Mouse (Mus musculus) midbrain, postnatal 0 days (tissue): ENCODE measurements around the gene Nrtn. TPM values are rescaled to one million over a fixed set of nuclear protein-coding genes. Genes with fewer than 3 reads are reported as not detected.

Source experiments
- ATAC-seq: fragments of 200-750 bp; cut with Nextera tagmentation; 2 replicates; pipeline ENCODE4 v1.8.0; 2017; ENCODE audit warnings: moderate number of reproducible peaks, mild to moderate bottlenecking, moderate TSS enrichment, moderate library complexity; ENCODE audit not compliant: low FRiP score
- DNase-seq: peaks from one replicate; pipeline ENCODE4 v3.0.0-alpha.2; 2015; ENCODE audit warnings: low spot score
- H3K27ac ChIP-seq: fragments of 300-500 bp; sonication (generic); 2 replicates; pipeline ENCODE4 v1.5.1; 2014; ENCODE audit warnings: low read depth, mild to moderate bottlenecking, low read length, mixed read lengths
- H3K27me3 ChIP-seq: fragments of 300-500 bp; sonication (generic); 2 replicates; pipeline ENCODE4 v1.6.1; 2014; ENCODE audit warnings: low read length, control low read depth, mixed read lengths; ENCODE audit not compliant: insufficient read depth
- H3K36me3 ChIP-seq: fragments of 300-500 bp; sonication (generic); 2 replicates; pipeline ENCODE4 v1.6.1; 2014; ENCODE audit warnings: low read length, control low read depth, mixed read lengths; ENCODE audit not compliant: insufficient read depth
- H3K4me1 ChIP-seq: fragments of 300-500 bp; sonication (generic); 2 replicates; pipeline ENCODE4 v1.6.1; 2014; ENCODE audit warnings: mild to moderate bottlenecking, control low read depth, antibody characterized with exemption, low read length, mixed read lengths; ENCODE audit not compliant: insufficient read depth
- H3K4me2 ChIP-seq: fragments of 300-500 bp; sonication (generic); 2 replicates; pipeline ENCODE4 v1.6.1; 2014; ENCODE audit warnings: low read depth, mild to moderate bottlenecking, low read length, mixed read lengths; ENCODE audit not compliant: poor library complexity, severe bottlenecking
- H3K4me3 ChIP-seq: fragments of 300-500 bp; sonication (generic); 2 replicates; pipeline ENCODE4 v1.5.1; 2014; ENCODE audit warnings: low read depth, mild to moderate bottlenecking, low read length, moderate library complexity
- H3K9ac ChIP-seq: fragments of 300-500 bp; sonication (generic); replicated peaks from 2 replicates; pipeline ENCODE4 v1.6.1; 2014; ENCODE audit warnings: mild to moderate bottlenecking, low read length, moderate library complexity, mixed read lengths; ENCODE audit not compliant: poor library complexity, severe bottlenecking
- H3K9me3 ChIP-seq: fragments of 300-500 bp; sonication (generic); 2 replicates; pipeline ENCODE4 v1.6.1; 2016; ENCODE audit warnings: low read length, control low read depth
- CTCF ChIP-seq: IDR thresholded peaks from 2 replicates; pipeline ENCODE4 v1.5.1; 2016; ENCODE audit warnings: antibody characterized with exemption, mild to moderate bottlenecking
- WGBS: fragments of 180-500 bp; shearing (Covaris S2); extraction: QIAGEN DNeasy Blood & Tissue Kit; methylation state at CpG from one replicate; pipeline ENCODE4 v1.1.7; 2014; 5-methylcytosine and 5-hydroxymethylcytosine counted together
- polyA plus RNA-seq: library from polyadenylated mRNA; unstranded; fragments of >200 nt; fragmentation: Nextera tagmentation; extraction: Ambion mirVana; gene quantifications from 2 replicates; pipeline ENCODE4 v1.2.1, GENCODE M21; 2015
- total RNA-seq: library from RNA; depleted of rRNA; stranded (reverse); fragments of >200 nt; gene quantifications from 2 replicates; pipeline ENCODE4 v1.2.3, GENCODE M21; 2014

Nrtn gene
- total and polyA plus RNA-seq, 2 experiments from 2014 or later = 7.4 to 12.5 TPM

DNA sequence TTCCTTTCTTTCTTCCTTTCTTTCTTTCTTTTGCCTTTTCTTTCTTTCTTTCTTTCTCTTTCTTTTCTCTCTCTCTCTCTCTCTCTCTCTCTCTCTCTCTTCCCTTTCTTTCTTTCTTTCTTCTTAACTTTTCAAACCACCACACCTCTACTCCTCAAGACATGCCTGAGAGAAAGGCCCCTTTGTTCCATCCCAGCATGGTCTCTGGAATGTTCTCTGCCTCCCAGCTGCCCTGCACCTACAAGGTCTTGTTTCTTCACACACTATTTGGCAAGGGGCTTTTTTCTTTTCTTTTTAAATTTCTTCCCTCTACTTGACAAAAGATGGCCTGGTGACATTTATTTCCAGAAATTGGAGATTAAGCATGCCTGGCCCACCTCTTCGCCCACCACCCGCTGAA, 27.7 kb downstream of the Nrtn start:
- Histone ChIP-seq H3K4me1 (no peaks in the 10 kb centered on the region), H3K27me3 (no peaks in the 10 kb centered on the region), H3K27ac (no peak overlapping the region), H3K36me3 (no peaks in the 10 kb centered on the region), H3K9ac (no peak overlapping the region), H3K4me2 (no peak overlapping the region), H3K9me3 (no peaks in the 10 kb centered on the region), H3K4me3 (no peak overlapping the region)
- ATAC-seq (no peak), DNase-seq (no peak)
- WGBS = 42% methylated on average over 2 of the region's 2 CpGs
- no peak for TF ChIP-seq CTCF

DNA sequence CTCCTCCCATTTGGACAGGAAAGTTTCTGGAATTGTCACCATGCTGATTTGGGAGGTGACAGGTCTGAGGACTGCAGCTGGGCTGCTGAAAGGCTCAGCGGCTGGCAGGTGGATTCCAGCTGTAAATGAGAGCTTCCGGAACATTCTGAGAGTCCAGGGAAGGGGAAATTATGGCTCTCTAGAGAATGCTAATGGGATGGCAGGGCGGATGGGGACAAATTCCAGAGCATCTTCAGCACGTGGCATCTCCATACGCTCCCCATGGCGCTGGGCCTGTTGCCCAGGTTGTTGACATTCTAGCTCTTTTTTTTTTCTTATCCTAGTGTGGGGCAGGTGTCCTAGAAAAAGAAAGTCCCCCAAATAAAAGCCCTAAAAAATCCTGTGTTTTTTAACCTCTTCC, 28.2 kb downstream of the Nrtn start:
- TF ChIP-seq CTCF = no peak
- no peaks in the 10 kb centered on the region for H3K27me3 ChIP-seq
- ATAC-seq (no peak), DNase-seq (no peak)
- H3K4me3 ChIP-seq = no peak overlapping the region
- no peaks in the 10 kb centered on the region for H3K36me3 ChIP-seq
- no peaks in the 10 kb centered on the region for H3K9me3 ChIP-seq
- 57% methylated on average over 6 of the region's 6 CpGs for WGBS
- H3K9ac ChIP-seq = no peak overlapping the region
- no peaks in the 10 kb centered on the region for H3K4me1 ChIP-seq
- no peak overlapping the region for H3K27ac ChIP-seq
- no peak overlapping the region for H3K4me2 ChIP-seq

DNA sequence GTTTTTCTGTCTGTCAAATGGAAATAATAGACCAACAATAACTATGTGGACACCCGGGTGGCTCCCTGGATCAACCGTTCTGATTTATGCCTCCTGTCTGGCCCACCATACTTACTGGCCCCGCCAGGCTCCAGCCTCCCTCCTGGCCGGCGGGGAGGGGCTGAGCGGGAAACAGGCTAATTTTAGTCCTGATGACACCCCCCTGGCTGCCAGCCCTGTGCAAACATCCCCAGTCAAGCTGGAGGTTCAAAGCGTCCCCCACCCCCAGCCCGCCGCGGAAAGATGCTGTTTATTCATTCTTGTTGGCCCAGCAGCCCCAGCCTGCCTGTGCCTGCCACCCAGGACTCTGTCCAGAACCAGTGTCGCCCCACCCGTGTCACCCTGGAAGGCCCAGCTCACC, 29.2 kb downstream of the Nrtn start:
- Histone ChIP-seq H3K4me1 (no peaks in the 10 kb centered on the region), H3K9me3 (no peaks in the 10 kb centered on the region), H3K9ac (no peak overlapping the region), H3K4me3 (no peak overlapping the region), H3K4me2 (no peak overlapping the region), H3K36me3 (peaks cover 8% of the 10 kb centered on the region), H3K27me3 (no peaks in the 10 kb centered on the region), H3K27ac (no peak overlapping the region)
- no peak for ATAC-seq
- 51% methylated on average over 12 of the region's 12 CpGs for WGBS
- no peak for TF ChIP-seq CTCF
- DNase-seq = no peak

DNA sequence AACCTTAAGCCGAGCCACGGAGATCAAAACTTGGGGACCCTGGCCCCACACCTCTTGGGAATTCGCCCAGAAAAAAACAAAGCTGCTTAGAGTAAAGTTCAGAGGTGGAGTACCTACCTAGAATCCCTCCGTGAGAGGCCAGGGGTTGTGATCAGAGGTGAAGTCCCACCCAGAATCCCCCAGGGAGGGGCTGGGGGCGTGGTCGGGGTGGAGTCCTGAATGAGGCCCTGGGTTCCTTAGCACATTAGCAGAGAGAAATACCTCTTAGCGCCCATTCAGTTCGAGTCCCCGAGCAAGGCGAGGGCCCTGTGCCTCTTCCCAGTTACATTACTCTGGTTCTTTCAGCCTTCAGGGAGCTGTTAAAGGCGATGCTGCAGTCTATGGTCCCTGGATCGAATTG, 29.7 kb downstream of the Nrtn start:
- Histone ChIP-seq H3K36me3 (peaks cover 12% of the 10 kb centered on the region), H3K9ac (no peak overlapping the region), H3K4me1 (no peaks in the 10 kb centered on the region), H3K27ac (no peak overlapping the region), H3K4me3 (no peak overlapping the region), H3K27me3 (no peaks in the 10 kb centered on the region), H3K4me2 (no peak overlapping the region), H3K9me3 (no peaks in the 10 kb centered on the region)
- DNase-seq (no peak), ATAC-seq (no peak)
- TF ChIP-seq CTCF = no peak
- whole genome bisulfite sequencing = 19% methylated on average over 12 of the region's 12 CpGs

DNA sequence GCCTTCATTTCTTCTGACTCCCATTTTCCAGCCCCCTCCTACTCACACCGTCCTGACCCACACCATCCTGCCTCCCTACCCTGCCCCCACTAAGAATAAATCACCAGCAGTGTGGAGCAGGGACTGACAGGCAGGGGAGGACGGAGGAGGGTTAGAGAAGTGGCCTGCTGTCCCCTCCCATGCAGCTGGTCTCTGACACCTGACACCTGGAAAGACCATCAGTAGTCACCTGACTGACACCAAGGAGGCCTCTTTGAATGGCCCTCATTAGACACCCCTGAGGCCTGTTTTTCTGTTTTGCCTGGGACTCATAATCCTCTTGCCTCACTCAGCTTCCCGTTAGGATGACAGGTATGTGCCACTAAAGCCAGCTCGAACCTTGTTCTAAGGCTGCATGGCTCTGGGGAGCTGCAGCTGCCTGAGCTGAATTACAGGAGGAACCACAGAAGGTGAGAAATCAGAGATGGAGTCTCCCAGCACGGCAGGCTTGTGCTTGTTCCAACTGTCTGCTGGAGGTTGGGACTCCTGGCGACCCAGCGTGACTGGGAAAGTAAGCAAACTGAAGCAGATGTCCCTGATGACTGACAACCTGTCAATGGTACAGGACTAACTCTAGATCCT, 30.2 kb downstream of the Nrtn start:
- ATAC-seq = no peak

DNA sequence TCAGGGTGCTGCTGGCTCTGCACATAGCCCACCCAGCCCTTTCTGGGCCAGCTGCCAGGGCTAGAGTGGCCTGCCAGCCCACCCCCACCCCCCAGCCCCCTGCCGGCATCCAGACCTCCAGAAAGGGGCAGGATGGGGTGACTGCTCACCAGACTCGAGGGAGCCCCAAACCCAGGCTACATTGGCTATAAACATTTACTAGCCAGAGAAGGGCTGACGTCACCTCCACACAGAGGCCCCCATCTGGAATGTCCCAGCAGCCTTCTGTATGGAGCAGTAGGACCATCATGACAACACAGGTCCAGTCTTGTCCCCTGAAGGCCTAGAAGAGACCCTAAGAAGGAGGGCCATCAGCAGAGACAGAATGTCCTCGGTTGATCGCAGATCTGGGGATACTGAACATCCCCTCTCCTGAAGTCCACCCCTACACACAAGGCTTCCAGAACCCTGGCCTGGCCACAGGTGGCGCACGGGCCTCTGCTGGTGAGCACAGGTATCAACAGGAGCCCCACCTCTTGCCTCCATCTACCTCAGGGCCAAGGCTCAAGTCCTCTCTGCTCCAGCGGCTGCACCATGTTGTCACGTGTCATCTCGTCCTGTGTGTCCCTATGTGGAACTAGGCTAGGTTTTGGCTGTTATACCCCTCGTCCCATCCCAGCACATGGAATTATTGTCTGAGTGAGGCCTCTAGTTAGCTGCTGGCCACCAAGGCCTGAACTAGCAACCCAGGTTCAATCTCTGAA, 33.7 kb downstream of the Nrtn start:
- DNase-seq (no peak), ATAC-seq (no peak)
- H3K27me3 ChIP-seq = no peaks in the 10 kb centered on the region
- no peaks in the 10 kb centered on the region for H3K9me3 ChIP-seq
- H3K36me3 ChIP-seq = peaks cover 26% of the 10 kb centered on the region
- H3K9ac ChIP-seq = no peak overlapping the region
- H3K4me1 ChIP-seq = peaks cover 8% of the 10 kb centered on the region
- no peak; the same call in 1 of the 2 replicates for TF ChIP-seq CTCF
- 85% methylated on average over 11 of the region's 11 CpGs for WGBS
- no peak overlapping the region for H3K27ac ChIP-seq
- no peak overlapping the region for H3K4me2 ChIP-seq
- H3K4me3 ChIP-seq = no peak overlapping the region

More for the DNA sequence above, 30.2 kb downstream of the Nrtn start:
- no peak for DNase-seq
- no peak overlapping the region for H3K27ac ChIP-seq
- no peak for TF ChIP-seq CTCF
- no peaks in the 10 kb centered on the region for H3K9me3 ChIP-seq
- H3K4me3 ChIP-seq = no peak overlapping the region
- H3K27me3 ChIP-seq = no peaks in the 10 kb centered on the region
- no peaks in the 10 kb centered on the region for H3K4me1 ChIP-seq
- H3K9ac ChIP-seq = no peak overlapping the region
- H3K4me2 ChIP-seq = no peak overlapping the region
- WGBS = 21% methylated on average over 7 of the region's 7 CpGs
- peaks cover 17% of the 10 kb centered on the region for H3K36me3 ChIP-seq
